Mouse (Mus musculus) gastrocnemius, postnatal 10 days (tissue): ENCODE results near the gene Golim4. TPM values are rescaled to one million over a fixed set of nuclear protein-coding genes. Genes with fewer than 3 reads are reported as not detected.

ENCODE experiments used
- DNase-seq: peaks from one replicate; pipeline ENCODE4 v3.0.0; 2021; ENCODE audit warnings: mixed read lengths
- total RNA-seq, 2 experiments: library from RNA; stranded (reverse); gene quantifications; 2 replicates each; pipeline ENCODE4 v1.2.3; 2021

Gene Golim4
- total RNA-seq, 2 experiments from 2014 or later, result 36.3 to 49.2 TPM

GRCm38 (mm10) chr3:75926327-75926726 is 30.4 kb downstream of the Golim4 start:
- DNase-seq, result no peak

- no peak for DNase-seq
These were observed 31.6 kb downstream of the Golim4 start for GRCm38 (mm10) chr3:75925123-75925522.

DNA sequence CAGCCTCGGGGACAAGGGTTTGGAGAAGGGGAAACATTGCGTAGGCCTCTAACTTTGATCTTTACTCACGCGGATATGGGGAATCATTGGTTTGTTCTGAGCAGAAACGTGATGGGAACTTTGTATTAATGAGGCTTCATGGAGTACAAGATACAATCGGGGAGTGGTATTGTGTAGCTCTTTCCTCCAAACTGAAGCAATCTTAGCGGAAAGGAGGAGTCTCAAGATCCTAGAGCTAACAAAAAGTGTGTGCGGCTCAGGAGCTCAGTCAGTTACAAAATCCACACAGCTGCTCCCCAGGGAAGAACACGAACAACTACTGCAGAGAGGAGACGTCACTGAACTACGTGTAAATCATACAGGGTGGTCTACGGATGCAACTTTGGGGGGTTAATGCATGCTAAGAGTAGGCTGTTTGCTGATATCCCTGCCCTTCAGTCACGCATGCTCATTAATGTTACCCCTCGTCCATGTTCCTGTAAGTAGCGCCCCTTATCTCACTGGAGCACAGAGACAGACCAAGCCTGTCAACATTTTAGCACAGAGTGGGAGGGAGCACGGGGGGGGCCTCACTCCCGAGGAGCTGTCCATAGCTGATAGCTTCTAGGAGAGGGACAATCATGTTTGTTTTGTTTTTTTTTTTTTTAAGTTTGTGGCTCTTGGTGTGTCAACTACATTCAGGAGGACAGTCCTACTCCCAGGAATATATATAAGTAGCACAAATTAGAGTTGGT is 38.8 kb downstream of the Golim4 start:
- DNase-seq, result no peak

DNA sequence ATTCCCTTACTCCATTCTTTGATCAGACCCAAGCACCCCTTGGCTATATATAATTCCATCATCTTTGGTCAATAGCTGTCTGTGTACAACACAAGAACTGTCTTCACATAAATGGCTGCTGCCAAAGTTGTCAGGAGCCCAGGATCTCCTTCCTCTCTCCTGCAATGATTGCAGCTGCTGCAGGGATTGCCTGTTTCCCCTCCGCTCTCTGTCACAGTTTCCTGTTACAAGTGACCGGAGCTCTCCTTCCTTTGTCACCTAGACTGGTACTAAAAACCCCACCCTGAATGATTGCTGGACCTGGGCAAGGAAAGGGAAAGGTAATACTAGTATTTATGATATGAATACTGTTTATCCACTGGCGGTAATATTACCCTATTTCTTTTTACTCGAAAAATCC is 44.0 kb downstream of the Golim4 start:
- DNase-seq, result no peak

GRCm38 (mm10) chr3:75910768-75911167 is 46.0 kb downstream of the Golim4 start:
- no peak for DNase-seq

- no peak for DNase-seq
These were observed 46.5 kb downstream of the Golim4 start for GRCm38 (mm10) chr3:75910257-75910656.

- no peak for DNase-seq
These were observed 54.7 kb downstream of the Golim4 start for GRCm38 (mm10) chr3:75901903-75902598.

- DNase-seq, result no peak
These were observed 61.7 kb downstream of the Golim4 start for GRCm38 (mm10) chr3:75895075-75895474.

DNA sequence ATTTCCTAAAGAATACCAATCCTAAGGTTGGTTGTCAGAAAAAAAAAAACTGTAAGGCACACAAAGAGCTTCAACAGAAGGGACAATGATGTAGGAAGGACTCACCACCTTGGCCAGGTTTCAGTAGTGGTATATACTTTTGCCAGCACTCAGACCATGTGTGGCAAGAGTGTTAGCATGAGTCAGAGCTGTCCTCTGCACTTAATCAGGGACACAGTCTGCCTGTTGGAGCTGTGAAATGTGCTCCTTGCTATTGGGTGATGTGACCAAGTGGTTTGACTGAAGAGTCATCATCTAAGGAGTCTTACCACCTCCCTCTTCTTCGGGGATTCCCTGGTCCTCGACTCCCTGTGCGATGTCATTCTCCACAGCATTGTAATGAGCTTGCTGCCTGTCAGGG is 65.2 kb downstream of the Golim4 start:
- DNase-seq, result no peak

DNA sequence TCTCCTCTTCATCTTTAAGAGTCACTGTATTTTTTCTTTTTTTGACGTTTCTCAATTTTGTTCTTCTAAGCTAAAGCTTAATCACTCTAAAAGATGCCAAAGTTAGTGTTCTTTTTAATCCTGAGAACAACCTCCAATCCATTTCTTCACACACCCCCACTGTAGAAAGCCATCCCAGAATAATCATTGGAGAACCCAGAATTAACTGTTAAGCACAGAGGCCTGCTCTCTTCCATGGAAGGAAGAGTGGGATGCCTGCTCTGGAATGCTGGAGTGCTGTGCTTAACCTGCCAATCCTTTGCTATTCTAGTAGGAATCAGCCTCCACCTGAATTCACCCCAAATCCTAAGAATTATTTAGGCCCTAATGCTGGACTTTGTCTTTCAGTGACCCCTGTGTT is 67.4 kb downstream of the Golim4 start:
- no peak for DNase-seq

DNA sequence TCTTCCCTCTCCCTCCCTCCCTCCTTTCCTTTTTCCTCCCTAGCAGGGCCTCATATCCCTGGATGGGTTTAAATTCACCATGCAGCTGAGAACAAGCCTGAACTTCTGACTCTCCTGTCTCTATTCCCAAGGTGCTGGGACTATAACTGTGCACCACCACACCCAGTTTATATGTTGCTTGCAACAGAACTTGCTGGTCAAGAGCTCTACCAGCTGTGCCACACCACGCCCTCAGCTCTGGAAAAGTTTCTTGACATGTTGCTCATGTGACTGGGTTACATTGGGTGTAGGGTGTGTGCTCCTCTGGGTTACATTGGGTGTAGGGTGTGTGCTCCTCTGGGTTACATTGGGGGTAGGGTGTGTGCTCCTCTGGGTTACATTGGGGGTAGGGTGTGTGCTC is 75.2 kb downstream of the Golim4 start:
- no peak for DNase-seq

DNA sequence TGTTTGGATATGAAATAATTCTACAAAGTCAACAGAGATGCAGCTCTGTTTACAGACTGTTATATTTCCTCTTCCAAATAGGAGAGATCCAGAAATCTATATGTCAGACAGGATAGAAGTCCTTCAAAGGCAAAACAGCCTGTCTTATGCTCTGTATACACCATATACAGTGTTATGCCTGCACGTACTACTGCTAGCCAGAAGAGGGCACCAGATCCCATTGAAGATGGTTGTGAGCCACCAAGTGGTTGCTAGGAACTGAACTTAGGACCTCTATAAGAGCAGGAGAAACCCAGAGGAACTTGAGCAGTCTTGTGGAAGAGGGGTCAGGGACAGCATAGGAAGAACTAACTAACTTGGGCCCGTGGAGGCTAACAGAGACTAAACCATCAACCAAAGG is 77.5 kb downstream of the Golim4 start:
- no peak for DNase-seq

DNA sequence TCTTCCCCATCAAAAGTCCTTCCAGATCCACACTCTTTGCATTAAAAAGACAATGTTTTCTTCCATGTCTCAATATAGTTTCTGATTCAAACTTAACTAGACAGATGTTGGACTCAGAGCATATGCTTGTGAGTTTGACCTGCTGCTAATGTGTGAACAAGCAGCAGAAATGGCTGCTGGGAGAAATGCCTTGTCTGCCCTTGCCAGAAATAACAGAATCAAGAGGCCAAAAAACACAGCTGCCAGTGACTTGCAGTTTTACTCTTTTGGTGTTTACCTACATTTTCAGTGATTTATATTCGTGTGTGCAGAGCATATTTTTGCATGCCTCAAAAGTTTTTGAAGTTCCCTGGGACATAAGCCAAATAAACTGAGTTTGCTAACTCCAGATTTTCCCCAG is 87.9 kb downstream of the Golim4 start:
- DNase-seq, result no peak

DNA sequence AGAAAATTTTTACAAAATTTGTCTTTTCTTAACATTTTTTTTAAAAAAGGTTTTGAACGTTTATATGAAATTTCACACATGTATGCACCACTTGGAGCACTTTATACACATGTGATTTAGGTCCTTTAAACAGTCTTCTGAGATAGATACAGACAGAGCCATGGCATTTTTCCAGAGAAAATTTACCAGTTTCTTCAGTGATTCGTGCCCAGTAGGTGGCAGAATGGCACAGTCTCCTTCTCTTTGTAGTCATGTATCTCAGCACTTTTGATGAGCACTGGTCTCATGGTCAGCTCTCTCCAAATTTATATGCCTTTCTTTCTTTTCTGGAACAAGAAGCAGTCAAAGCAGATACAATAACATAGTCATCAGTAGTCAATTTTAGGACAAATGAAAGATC is 92.5 kb downstream of the Golim4 start:
- no peak for DNase-seq

GRCm38 (mm10) chr3:75861677-75862076 is 95.1 kb downstream of the Golim4 start:
- peak; percentile 44 for DNase-seq

- peak; percentile 19 for DNase-seq
These were observed 96.0 kb downstream of the Golim4 start for GRCm38 (mm10) chr3:75860760-75861159.

DNA sequence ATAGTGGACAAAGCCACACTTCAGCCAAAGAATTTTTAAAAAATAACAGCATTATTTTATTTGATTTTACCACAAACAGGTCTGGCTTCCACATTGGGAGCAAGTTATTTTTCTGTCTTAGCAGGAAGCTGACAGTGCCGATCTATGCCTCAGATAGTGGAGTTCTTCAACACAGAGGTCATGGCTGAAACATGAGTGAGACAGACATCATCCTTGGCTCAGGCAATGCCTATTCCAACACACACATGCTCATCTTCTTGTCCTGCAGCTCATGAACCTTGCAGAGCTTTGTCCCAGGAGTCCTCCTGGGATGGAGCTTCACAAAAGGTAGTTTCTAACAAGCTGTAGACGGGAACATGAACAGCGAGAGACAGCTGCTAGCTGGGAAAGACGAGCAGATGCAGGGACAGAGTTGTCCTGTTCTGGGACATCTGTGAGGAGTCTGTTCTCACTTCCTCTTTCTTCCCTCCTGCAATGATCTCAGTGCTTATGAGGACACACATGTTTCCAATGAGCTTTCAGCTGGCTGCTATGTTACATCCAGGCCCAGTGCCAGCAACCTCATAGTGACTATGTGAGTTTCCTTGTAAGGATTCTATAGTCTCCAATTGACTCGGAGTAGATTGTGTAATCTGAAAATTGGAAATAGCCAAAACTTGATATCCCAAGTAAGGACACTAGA is 121.3 kb downstream of the Golim4 start:
- peak; percentile 5 for DNase-seq

GRCm38 (mm10) chr3:75834827-75835226 is 121.9 kb downstream of the Golim4 start:
- DNase-seq, result no peak

Other genes starting within 250 kb of the Golim4 start
- gene Gm29133, start 208.8 kb downstream of the Golim4 start, total RNA-seq, result not detected
- under 1 TPM in 1 of 2 experiments, not detected in 1; 0.05 TPM for gene Fstl5, start 117.3 kb upstream of the Golim4 start, total RNA-seq